Mouse (Mus musculus): Measurements from ENCODE around the gene Adgrf5.

Adgrf5 gene

DNA sequence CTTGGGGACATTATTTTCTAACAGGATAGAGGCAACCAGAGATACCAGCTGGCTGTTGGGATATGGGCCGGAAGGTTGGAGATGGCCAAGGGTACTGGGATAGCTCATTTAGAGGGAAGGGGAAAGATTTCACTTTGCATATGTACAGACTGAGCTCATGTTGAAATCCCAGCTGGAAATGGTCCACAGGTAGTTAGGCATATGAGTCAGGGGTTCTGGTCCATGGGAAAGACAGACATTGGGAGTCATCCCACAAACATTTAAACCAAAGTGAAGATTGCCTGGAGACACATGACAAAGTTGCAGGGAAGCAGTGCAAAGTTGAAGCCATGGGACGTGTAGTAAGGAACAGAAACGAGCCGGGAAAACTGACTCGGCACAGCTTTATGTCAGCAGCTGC, 26.1 kb downstream of the Adgrf5 start:
- DNase-seq, result no peak

GRCm38 (mm10) chr17:43387171-43387570, 26.9 kb downstream of the Adgrf5 start:
- DNase-seq, result no peak

DNA sequence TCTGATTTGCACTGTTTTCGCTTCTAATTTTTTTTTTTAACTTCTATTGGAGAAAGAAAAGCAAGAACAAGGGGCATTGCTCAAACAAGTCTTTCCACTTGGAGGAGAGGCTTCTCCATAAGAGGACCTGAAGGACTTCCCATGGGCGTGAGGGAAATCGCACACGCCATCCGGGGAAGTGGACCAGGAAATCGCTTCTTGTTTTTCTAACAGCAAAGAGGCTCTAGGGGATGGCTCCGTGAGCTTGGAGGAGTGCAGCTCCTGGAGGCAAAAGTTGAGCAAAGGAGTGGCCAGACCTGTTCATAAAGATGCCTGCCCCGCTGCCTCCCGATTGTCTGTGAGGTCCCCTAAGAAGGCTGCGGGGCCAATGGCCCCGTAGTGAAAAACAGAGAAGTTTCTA, 29.0 kb downstream of the Adgrf5 start:
- no peak for DNase-seq

- DNase-seq, result no peak
Measured at GRCm38 (mm10) chr17:43392191-43392590, 31.9 kb downstream of the Adgrf5 start.

GRCm38 (mm10) chr17:43393669-43394068, 33.4 kb downstream of the Adgrf5 start:
- DNase-seq, result no peak

- no peak for DNase-seq
Measured at GRCm38 (mm10) chr17:43395400-43396258, 35.4 kb downstream of the Adgrf5 start.

DNA sequence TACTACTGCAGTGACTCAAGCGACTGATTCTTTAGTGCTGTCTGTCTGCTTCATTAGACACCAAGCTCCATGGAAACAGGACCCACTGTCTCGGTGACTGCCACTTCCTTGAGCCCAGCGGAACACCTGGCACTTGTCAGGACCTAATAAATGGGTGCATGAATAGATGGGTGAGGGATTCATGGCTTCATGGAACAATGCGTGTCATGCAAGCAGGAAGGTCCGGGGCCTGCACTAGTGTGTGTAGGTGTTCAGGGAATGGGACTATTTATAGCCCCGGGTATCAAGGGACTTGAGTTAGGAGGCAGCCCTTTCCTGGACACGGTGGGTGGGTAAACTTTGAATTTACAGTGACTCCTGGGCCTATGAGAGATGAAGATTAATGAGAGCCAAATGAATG, 38.4 kb downstream of the Adgrf5 start:
- DNase-seq, result no peak

DNA sequence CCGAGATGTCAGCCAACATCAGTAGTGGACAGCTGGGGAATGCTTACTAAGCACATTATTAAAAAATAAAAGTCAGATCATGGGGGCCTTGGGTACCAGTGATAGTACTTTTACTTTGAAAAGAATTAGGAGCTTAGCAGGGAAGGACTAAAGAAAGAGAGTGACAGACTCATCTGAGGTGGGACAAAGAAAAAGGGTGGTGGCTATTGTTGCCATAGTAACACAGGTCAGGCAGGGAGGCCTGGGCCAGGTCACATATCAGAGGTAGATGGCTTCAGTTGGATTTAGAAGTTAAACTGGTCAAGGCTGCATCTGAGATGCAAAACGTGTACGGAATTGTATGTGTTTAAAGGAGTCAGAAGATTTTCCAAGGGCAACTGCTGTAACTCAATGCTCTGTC, 38.9 kb downstream of the Adgrf5 start:
- DNase-seq, result no peak

DNA sequence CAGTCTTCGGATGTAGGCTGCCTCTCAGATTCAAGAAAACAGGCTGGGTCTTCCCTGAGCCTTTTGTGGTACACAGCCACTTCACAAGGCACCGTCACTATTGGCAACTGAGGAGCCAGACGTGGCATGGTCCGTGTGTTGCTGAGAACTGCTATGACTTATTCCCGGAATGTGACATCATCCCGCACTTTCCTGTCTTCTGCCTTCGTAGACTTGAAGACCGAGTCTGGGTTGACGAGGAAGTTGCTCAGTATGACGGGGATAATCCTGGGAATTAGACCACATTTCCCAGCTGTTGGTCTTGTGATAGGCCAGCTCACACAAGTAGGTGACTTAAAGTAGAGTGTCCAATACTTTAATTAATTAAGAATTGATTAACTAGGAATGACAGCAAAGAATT, 40.2 kb downstream of the Adgrf5 start:
- no peak for DNase-seq

- DNase-seq, result no peak
Measured at GRCm38 (mm10) chr17:43403851-43404250, 43.6 kb downstream of the Adgrf5 start.

DNA sequence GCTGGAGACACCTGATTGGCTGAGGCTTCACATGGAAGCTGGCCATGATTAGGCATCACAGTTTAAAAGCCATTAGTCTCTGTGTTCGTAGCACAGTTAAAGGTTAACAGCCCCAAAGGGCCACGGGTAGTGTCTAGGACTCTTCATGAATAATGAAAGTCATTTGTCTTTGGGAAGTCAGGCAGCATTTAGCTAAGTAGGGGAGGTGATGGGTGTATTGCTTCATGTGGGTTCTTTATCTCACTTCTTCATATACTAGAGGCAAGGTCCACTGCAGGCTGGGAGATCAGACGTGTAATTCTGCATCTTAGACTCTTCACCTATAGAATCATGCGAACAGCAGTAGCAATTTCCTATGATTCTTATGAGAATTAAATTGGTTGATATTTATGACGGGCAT, 44.2 kb downstream of the Adgrf5 start:
- DNase-seq, result no peak

DNA sequence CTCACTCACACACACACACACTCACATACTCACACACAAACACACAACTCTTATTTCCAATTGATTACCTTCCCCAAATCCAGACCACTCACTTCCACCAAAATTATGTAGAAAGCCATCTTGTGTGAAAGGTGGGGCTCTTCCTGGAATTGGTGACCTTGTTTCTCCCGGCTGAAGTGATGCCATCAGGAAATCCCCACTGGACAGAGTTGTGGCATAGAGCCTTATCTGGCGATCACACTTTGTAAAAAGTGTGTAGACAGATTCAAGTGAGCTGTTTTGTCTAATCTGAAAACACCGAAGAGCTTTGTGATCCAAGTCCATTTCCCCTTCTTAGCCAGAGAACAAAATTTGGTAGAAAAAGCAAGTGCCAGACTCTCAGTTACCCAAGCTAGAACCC, 46.1 kb downstream of the Adgrf5 start:
- no peak for DNase-seq

- no peak for DNase-seq
Measured at GRCm38 (mm10) chr17:43407548-43407947, 47.3 kb downstream of the Adgrf5 start.

GRCm38 (mm10) chr17:43413182-43413581, 52.9 kb downstream of the Adgrf5 start:
- DNase-seq, result no peak

GRCm38 (mm10) chr17:43419204-43419603, 59.0 kb downstream of the Adgrf5 start:
- DNase-seq, result no peak

- no peak for DNase-seq
Measured at GRCm38 (mm10) chr17:43420381-43420780, 60.1 kb downstream of the Adgrf5 start.

- DNase-seq, result no peak
Measured at GRCm38 (mm10) chr17:43423953-43424352, 63.7 kb downstream of the Adgrf5 start.

GRCm38 (mm10) chr17:43431692-43432091, 71.4 kb downstream of the Adgrf5 start:
- DNase-seq, result no peak

DNA sequence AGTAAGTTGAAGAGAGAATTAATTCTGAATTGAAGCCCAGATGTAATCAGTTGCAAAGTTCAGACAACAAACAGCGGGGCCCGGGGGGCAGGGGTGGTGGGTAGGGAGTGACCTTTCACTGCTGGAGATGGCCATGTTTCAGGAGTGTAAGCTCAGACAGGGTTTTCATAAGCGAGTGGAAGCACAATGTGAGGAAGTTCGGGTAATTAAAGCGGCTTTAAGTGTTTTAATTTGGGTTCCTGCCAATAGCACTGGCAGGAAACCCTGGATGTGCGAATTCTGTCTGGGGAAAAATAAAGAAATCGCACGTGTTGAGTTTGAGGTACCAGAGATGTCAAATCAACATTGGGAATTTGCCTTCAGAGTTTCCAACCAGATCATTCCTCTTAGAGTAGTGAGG, 74.2 kb downstream of the Adgrf5 start:
- no peak for DNase-seq

DNA sequence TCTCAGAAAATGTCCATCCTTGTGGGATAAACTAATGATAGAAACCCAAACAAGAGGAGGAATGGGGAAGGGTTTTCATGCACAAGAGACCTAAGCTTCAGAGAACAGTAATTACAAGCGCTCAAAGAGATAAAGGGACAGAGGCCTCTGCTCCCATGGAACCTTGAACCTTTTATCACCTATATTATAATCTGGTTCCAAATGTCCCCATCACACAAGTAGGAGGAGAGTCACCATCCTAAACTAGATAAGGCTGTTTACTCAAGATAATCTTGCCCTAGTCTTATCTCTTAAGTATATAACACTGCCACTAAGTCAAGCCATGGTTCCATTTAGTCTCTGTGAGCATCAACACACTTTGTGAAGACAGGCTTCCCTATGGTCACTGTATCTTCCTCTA, 91.0 kb downstream of the Adgrf5 start:
- DNase-seq, result no peak

DNA sequence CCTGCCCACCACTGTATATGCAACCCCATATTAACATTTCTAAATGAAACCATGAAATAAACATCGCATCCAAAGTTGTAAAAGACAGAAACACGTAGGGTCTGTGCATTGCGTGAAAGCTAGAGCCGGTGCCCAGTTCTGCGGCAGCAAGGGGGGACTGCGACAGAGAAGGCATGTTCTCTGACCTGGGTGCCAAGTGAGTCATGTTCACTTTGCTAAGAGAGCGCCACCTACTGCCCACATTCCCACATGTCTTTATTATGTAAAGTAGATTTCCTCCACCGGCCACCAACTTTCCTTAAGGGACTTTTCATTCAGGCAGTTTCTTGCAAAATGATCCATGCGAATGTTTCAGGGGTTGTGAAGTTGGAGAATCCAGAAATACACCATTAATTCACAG, 98.3 kb downstream of the Adgrf5 start:
- peak; percentile 32 for DNase-seq

GRCm38 (mm10) chr17:43459737-43460230, 99.5 kb downstream of the Adgrf5 start:
- no peak for DNase-seq

GRCm38 (mm10) chr17:43460245-43461181, 100.3 kb downstream of the Adgrf5 start:
- DNase-seq, result peak; percentile 15

GRCm38 (mm10) chr17:43470039-43470438, 109.8 kb downstream of the Adgrf5 start:
- no peak for DNase-seq
